Mouse (Mus musculus): Measurements from ENCODE around the gene Cul4b.
"Not testable (repeated sequence)": the region's sequence is repeated elsewhere in the genome, so short reads cannot be mapped to it uniquely, and the experiment has no call there.

The Cul4b gene

GRCm38 (mm10) chrX:38576078-38576477, at the start of gene Cul4b:
Cul4b (minus strand) TSS chrX:38576196.
- no peak for DNase-seq

GRCm38 (mm10) chrX:38600995-38601369, 25.0 kb upstream of the Cul4b start:
- DNase-seq = peak; percentile 17

GRCm38 (mm10) chrX:38600177-38600994, 24.4 kb upstream of the Cul4b start, which contains the start of gene Mcts1:
Mcts1 (plus strand) TSS chrX:38600578.
- DNase-seq = peak; percentile 79

GRCm38 (mm10) chrX:38593180-38593889, 17.3 kb upstream of the Cul4b start:
- DNase-seq = no peak

GRCm38 (mm10) chrX:38591749-38592148, 15.8 kb upstream of the Cul4b start:
- DNase-seq = no peak

- DNase-seq = no peak
Observed at GRCm38 (mm10) chrX:38589827-38590226, 13.8 kb upstream of the Cul4b start.

- no peak for DNase-seq
Observed at GRCm38 (mm10) chrX:38583261-38583660, 7.3 kb upstream of the Cul4b start.

- DNase-seq = no peak
Observed at GRCm38 (mm10) chrX:38581140-38581539, 5.1 kb upstream of the Cul4b start.

GRCm38 (mm10) chrX:38566521-38567205, 9.3 kb downstream of the Cul4b start:
- DNase-seq = no peak

- peak; percentile 0 for DNase-seq
Observed at GRCm38 (mm10) chrX:38565176-38565542, 10.8 kb downstream of the Cul4b start.

GRCm38 (mm10) chrX:38564542-38565175, 11.3 kb downstream of the Cul4b start:
- DNase-seq = peak; percentile 90

- peak; percentile 33 for DNase-seq
Observed at GRCm38 (mm10) chrX:38563941-38564541, 12.0 kb downstream of the Cul4b start.

- DNase-seq = no peak
Observed at GRCm38 (mm10) chrX:38553255-38553654, 22.7 kb downstream of the Cul4b start.

- peak; percentile 5 for DNase-seq
Observed at GRCm38 (mm10) chrX:38514556-38514955, 61.4 kb downstream of the Cul4b start.

- DNase-seq = no peak
Observed at GRCm38 (mm10) chrX:38504846-38505245, 71.2 kb downstream of the Cul4b start.

- not testable (repeated sequence) for DNase-seq
Observed at GRCm38 (mm10) chrX:38502182-38502581, 73.8 kb downstream of the Cul4b start.

GRCm38 (mm10) chrX:38485464-38485863, 90.5 kb downstream of the Cul4b start:
- DNase-seq = not testable (repeated sequence)

Measured in right cerebral cortex, adult 18-20 months (tissue).